Mouse (Mus musculus) heart, postnatal 14 days (tissue): ENCODE data around the gene Por. TPM values are rescaled to one million over a fixed set of nuclear protein-coding genes. Genes with fewer than 3 reads are reported as not detected.
A peak's percentile ranks its signal among the peaks of the same experiment; 100 is the strongest.

Source experiments
- DNase-seq, 2 experiments: peaks; one replicate each; pipeline ENCODE4 v3.0.0; 2021 to 2022
- intact Hi-C: fragments of 180-260 bp; cut with DNase I; formaldehyde crosslinking; loops from one replicate; pipeline ENCODE4 v1.15.1; 2025
- microRNA-seq, 2 experiments: library from miRNA; unstranded; fragments of <30 nt; microRNA quantifications; one replicate each; pipeline ENCODE4 v1.2.0; 2021 to 2022
- total RNA-seq, 2 experiments: library from RNA; stranded (reverse); gene quantifications; 2 replicates each; pipeline ENCODE4 v1.2.3; 2021

Por gene
- total RNA-seq, 2 experiments from 2014 or later, result 56.2 to 57.7 TPM

- intact Hi-C loops, result loop anchor here (2.0 kb wide), 1 partner anchor 55 kb away; no protein-coding TSS in a partner anchor
- DNase-seq, result peak; percentile 96 to 98
These were observed 74.1 kb downstream of the Por start, which contains the start of gene Tmem120a for GRCm38 (mm10) chr5:135743741-135744609. Gene Tmem120a, minus strand, starts transcription at chr5:135744448.

GRCm38 (mm10) chr5:135744742-135745141 is 74.9 kb downstream of the Por start:
- DNase-seq, result no peak
- intact Hi-C loops, result loop anchor here (5.0 kb wide), 1 partner anchor 112 kb away; the partner anchor contains the start of gene Rhbdd2

- DNase-seq, result no peak
- intact Hi-C loops, result no loop called here
These were observed 81.2 kb downstream of the Por start for GRCm38 (mm10) chr5:135751041-135751440.

GRCm38 (mm10) chr5:135751595-135751994 is 81.8 kb downstream of the Por start:
- no peak for DNase-seq
- intact Hi-C loops, result no loop called here

- intact Hi-C loops, result loop anchor here (2.0 to 5.0 kb wide), 4 partner anchors 130 to 365 kb away; partner anchors contain the start of genes Hip1 and Rhbdd2
These were observed 92.0 kb downstream of the Por start for GRCm38 (mm10) chr5:135761881-135762280.

GRCm38 (mm10) chr5:135763526-135763925 is 93.7 kb downstream of the Por start:
- peak; percentile 80 to 83 for DNase-seq
- intact Hi-C loops, result loop anchor here (2.0 to 5.0 kb wide), 4 partner anchors 131 to 366 kb away; partner anchors contain the start of genes Hip1 and Rhbdd2

More at GRCm38 (mm10) chr5:135761881-135762280, 92.0 kb downstream of the Por start:
- DNase-seq, result no peak

- intact Hi-C loops, result loop anchor here (5.0 kb wide), 3 partner anchors 133 to 368 kb away; partner anchors contain the start of genes Hip1 and Rhbdd2
- no peak for DNase-seq
These were observed 95.1 kb downstream of the Por start for GRCm38 (mm10) chr5:135764971-135765370.

GRCm38 (mm10) chr5:135772519-135772918 is 102.7 kb downstream of the Por start:
- no peak for DNase-seq
- intact Hi-C loops, result no loop called here

- intact Hi-C loops, result loop anchor here (5.0 kb wide), 1 partner anchor 384 kb away; the partner anchor contains the start of gene Pom121
- no peak for DNase-seq
These were observed 106.7 kb downstream of the Por start for GRCm38 (mm10) chr5:135776546-135776945.

GRCm38 (mm10) chr5:135777796-135778470 is 108.1 kb downstream of the Por start, which contains the start of gene Styxl1:
Gene Styxl1, minus strand, starts transcription at chr5:135778385.
- no peak for DNase-seq
- intact Hi-C loops, result loop anchor here (5.0 kb wide), 1 partner anchor 386 kb away; the partner anchor contains the start of gene Pom121

GRCm38 (mm10) chr5:135778471-135779445 is 108.9 kb downstream of the Por start, which contains the start of gene Mdh2:
Gene Mdh2, plus strand, starts transcription at chr5:135778480.
- peak; percentile 99 to 100 for DNase-seq
- intact Hi-C loops, result loop anchor here (5.0 kb wide), 1 partner anchor 386 kb away; the partner anchor contains the start of gene Pom121

GRCm38 (mm10) chr5:135780331-135780730 is 110.5 kb downstream of the Por start:
- no peak for DNase-seq
- intact Hi-C loops, result no loop called here

GRCm38 (mm10) chr5:135782901-135783300 is 113.1 kb downstream of the Por start:
- intact Hi-C loops, result no loop called here
- DNase-seq, result no peak

Small RNAs within 50 kb of the gene (microRNA-seq; reads per million reads assigned to microRNA genes)
- 0 to 1.1 reads per million in 2 experiments for gene Mir7034

Other genes with a start within 250 kb of the Por start
- 10 to 100 TPM; 45.6 to 45.9 TPM for gene Hip1, start 124.9 kb upstream of the Por start, total RNA-seq
- gene Ccl26, start 106.5 kb upstream of the Por start, total RNA-seq, result not detected
- 1 to 10 TPM; 1.6 to 2.2 TPM for gene Ccl24, start 97.0 kb upstream of the Por start, total RNA-seq
- 10 to 100 TPM; 13.8 to 16.9 TPM for gene Rhbdd2, start 37.4 kb upstream of the Por start, total RNA-seq
- 10 to 100 TPM in 1 of 2 experiments, 1 to 10 TPM in 1; 10.0 to 10.3 TPM for gene Tmem120a, start 74.4 kb downstream of the Por start, total RNA-seq
- gene Styxl1, start 108.4 kb downstream of the Por start, total RNA-seq, result under 1 TPM in 1 of 2 experiments, not detected in 1; 0.34 TPM
- gene Mdh2, start 108.4 kb downstream of the Por start, total RNA-seq, result 1,000 to 10,000 TPM; 1,831 to 1,920 TPM
- under 1 TPM in 1 of 2 experiments, not detected in 1; 0.10 TPM for gene Srrm3, start 136.9 kb downstream of the Por start, total RNA-seq
- 100 to 1,000 TPM; 271 to 306 TPM for gene Hspb1, start 217.9 kb downstream of the Por start, total RNA-seq